27 mouse cellular contexts compared by ENCODE assay signal in genomic region chr10:85194528-85194927, GRCm38 (mm10). TPM values are rescaled to one million over a fixed set of nuclear protein-coding genes. Genes with fewer than 3 reads are reported as not detected.
DNase-seq lines count a peak whose midpoint lies in the region; ATAC-seq and TF ChIP-seq lines count a peak whose summit lies in the region.
"Had no signal": no experiment of that assay in that cellular context is flagged by ENCODE, and none has a peak within 500 bp of the region (broad histone marks: within the 10 kb centered on the region; RNA-seq: fewer than 3 reads in every experiment).

No protein-coding gene starts in this region.

- no peak overlapping the region for H3K4me3 ChIP-seq in liver, postnatal 0 days (ENCODE audit: low read depth, low read length)
- H3K4me3 ChIP-seq in CH12.LX (replicated peaks in 1 of 3; ENCODE audit: low read depth in 2 of 3, low read length in 2 of 3, poor library complexity in 1 of 3) = no peak overlapping the region
- no peak overlapping the region for H3K4me3 ChIP-seq in kidney, embryonic 16.5 days (ENCODE audit: low read length)
- H3K4me3 ChIP-seq: embryonic facial prominence, embryonic 12.5 days; erythroblast, embryonic 14.5 days; forebrain, embryonic 12.5 days; heart, embryonic 10.5 days; hindbrain, embryonic 10.5 days; intestine, embryonic 15.5 days had no signal

- no peak for ATAC-seq in liver, postnatal 0 days
- peak; percentile 70; the same call in 1 of the 2 replicates for ATAC-seq in neutrophil, adult 5-6 weeks (ENCODE audit: extremely low read depth, insufficient number of reproducible peaks, low FRiP score, poor library complexity, severe bottlenecking)
- no peak for ATAC-seq in kidney, embryonic 16.5 days (ENCODE audit: low FRiP score, low TSS enrichment)
- ATAC-seq: CD4-positive, CD25-positive, alpha-beta regulatory T cell, adult 4 months; hindbrain, embryonic 16.5 days; intestine, embryonic 15.5 days; Patski had no signal

- dilution Hi-C loops in CH12.LX (cut with MboI; ENCODE audit: extremely low pct_ligation_motif_present, extremely low pct_unique_long_range_greater_than_20kb, low sequenced_read_pairs) = no loop called here

- no peak for TF ChIP-seq RAD21 in CH12.LX (IDR thresholded peaks at IDR 0.05; ENCODE audit: low read depth, low read length)

- no peaks in the 10 kb centered on the region for H3K27me3 ChIP-seq in liver, postnatal 0 days (ENCODE audit: insufficient read depth, low read length)
- no peaks in the 10 kb centered on the region for H3K27me3 ChIP-seq in CH12.LX (replicated peaks)
- no peaks in the 10 kb centered on the region for H3K27me3 ChIP-seq in kidney, embryonic 16.5 days (ENCODE audit: insufficient read depth, low read length)
- H3K27me3 ChIP-seq: embryonic facial prominence, embryonic 12.5 days; forebrain, embryonic 12.5 days; intestine, embryonic 15.5 days had no signal

- 52% methylated on average over 5 of the region's 5 CpGs for WGBS in liver, postnatal 0 days (ENCODE audit: insufficient replicate concordance)
- 84% methylated on average over 5 of the region's 5 CpGs for WGBS in kidney, embryonic 16.5 days

- H3K79me2 ChIP-seq in CH12.LX (replicated peaks; ENCODE audit: control insufficient read depth, extremely low read depth, insufficient read depth, poor library complexity, severe bottlenecking) = no peaks in the 10 kb centered on the region

- TF ChIP-seq CTCF in liver, postnatal 0 days (IDR thresholded peaks at IDR 0.05; ENCODE audit: low read depth) = no peak
- no peak for TF ChIP-seq CTCF in CH12.LX (conservative IDR thresholded peaks at IDR 0.05 in 1 of 2, IDR thresholded peaks at IDR 0.05 in 1 of 2; ENCODE audit: low read depth in 2 of 2, low read length in 2 of 2)

- H3K4me1 ChIP-seq in liver, postnatal 0 days (ENCODE audit: insufficient read depth) = peaks cover 17% of the 10 kb centered on the region
- peaks cover 6 to 30% of the 10 kb centered on the region in 2 experiments; a peak in 3 of 4 replicates for H3K4me1 ChIP-seq in CH12.LX (ENCODE audit: control insufficient read depth in 1 of 2, insufficient read depth in 2 of 2)
- peaks cover 3% of the 10 kb centered on the region; the same call in 1 of the 2 replicates for H3K4me1 ChIP-seq in kidney, embryonic 16.5 days (ENCODE audit: insufficient read depth, low read length)
- H3K4me1 ChIP-seq: forebrain, embryonic 12.5 days; heart, embryonic 10.5 days; hindbrain, embryonic 10.5 days; intestine, embryonic 15.5 days had no signal

- peak; percentile 33; the same call in 1 of the 2 replicates for TF ChIP-seq POLR2A in CH12.LX (IDR thresholded peaks at IDR 0.05; ENCODE audit: low read depth, low read length)

- no peak overlapping the region for H3K4me2 ChIP-seq in liver, postnatal 0 days (ENCODE audit: low read depth, low read length)
- peak overlapping the region; percentile 5; the same call in 1 of the 2 replicates for H3K4me2 ChIP-seq in CH12.LX (ENCODE audit: insufficient read depth, low read depth, poor library complexity, severe bottlenecking)
- no peak overlapping the region for H3K4me2 ChIP-seq in kidney, embryonic 16.5 days (replicated peaks; ENCODE audit: low read depth, low read length)
- H3K4me2 ChIP-seq: embryonic facial prominence, embryonic 12.5 days; forebrain, embryonic 12.5 days; intestine, embryonic 15.5 days; midbrain, embryonic 11.5 days had no signal

- in situ Hi-C loops in CH12.LX (cut with MboI; ENCODE audit: low pct_ligation_motif_present, low pct_unique_long_range_greater_than_20kb, low sequenced_read_pairs) = no loop called here

- H3K9me3 ChIP-seq in liver, postnatal 0 days (ENCODE audit: low read length) = no peaks in the 10 kb centered on the region
- H3K9me3 ChIP-seq in CH12.LX (replicated peaks; ENCODE audit: low read length) = peaks cover 4% of the 10 kb centered on the region
- H3K9me3 ChIP-seq in kidney, embryonic 16.5 days (ENCODE audit: low read length) = no peaks in the 10 kb centered on the region
- H3K9me3 ChIP-seq: embryonic facial prominence, embryonic 12.5 days; forebrain, embryonic 12.5 days; heart, embryonic 10.5 days; hindbrain, embryonic 10.5 days; intestine, embryonic 15.5 days had no signal

- H3K36me3 ChIP-seq in liver, postnatal 0 days (replicated peaks; ENCODE audit: insufficient read depth, low read length) = no peaks in the 10 kb centered on the region
- H3K36me3 ChIP-seq in CH12.LX (replicated peaks in 1 of 2; ENCODE audit: control insufficient read depth in 1 of 2, insufficient read depth in 1 of 2, low read length in 1 of 2) = no peaks in the 10 kb centered on the region
- no peaks in the 10 kb centered on the region for H3K36me3 ChIP-seq in kidney, embryonic 16.5 days (ENCODE audit: insufficient read depth, low read length)
- H3K36me3 ChIP-seq: embryonic facial prominence, embryonic 12.5 days; forebrain, embryonic 12.5 days; heart, embryonic 10.5 days; hindbrain, embryonic 10.5 days; intestine, embryonic 15.5 days had no signal

- H3K27ac ChIP-seq in liver, postnatal 0 days (ENCODE audit: low read depth) = no peak overlapping the region
- H3K27ac ChIP-seq in CH12.LX (ENCODE audit: insufficient read depth, low read depth) = no peak overlapping the region
- H3K27ac ChIP-seq in kidney, embryonic 16.5 days (ENCODE audit: low read length) = no peak overlapping the region
- H3K27ac ChIP-seq: embryonic facial prominence, embryonic 12.5 days; forebrain, embryonic 12.5 days; heart, embryonic 10.5 days; hindbrain, embryonic 10.5 days; intestine, embryonic 15.5 days; liver, embryonic 14.5 days; macrophage had no signal

- peak; percentile 35 for DNase-seq in liver, postnatal 0 days
- DNase-seq in liver (no peak), CH12.LX (ENCODE audit: extremely low read depth) (peak; percentile 63)
- peak; percentile 37 for DNase-seq in lung, postnatal 36 days
- DNase-seq in left cerebral cortex, postnatal 14 days (ENCODE audit: low spot score in 2 of 2) = no peak
- DNase-seq: adrenal gland, postnatal 36 days; cerebellum, adult 11-12 months; cerebellum, postnatal 14 days; kidney, adult 9 months; kidney, postnatal 4 days; right cerebral cortex, postnatal 25 days; thymus, adult 18-20 months; thymus, postnatal 36 days had no signal

- no peak for TF ChIP-seq EP300 in liver, postnatal 0 days (IDR thresholded peaks at IDR 0.05; ENCODE audit: low read depth)
- peak; percentile 91 for TF ChIP-seq EP300 in CH12.LX (IDR thresholded peaks at IDR 0.05; ENCODE audit: low read length)

- intact Hi-C loops in left cerebral cortex, postnatal 14 days (cut with DNase I) = no loop called here

- H3K9ac ChIP-seq in liver, postnatal 0 days (replicated peaks) = no peak overlapping the region
- no peak overlapping the region for H3K9ac ChIP-seq in CH12.LX (ENCODE audit: insufficient read depth, low read depth)
- no peak overlapping the region for H3K9ac ChIP-seq in kidney, embryonic 16.5 days (replicated peaks; ENCODE audit: low read length)
- H3K9ac ChIP-seq: embryonic facial prominence, embryonic 12.5 days; forebrain, embryonic 12.5 days; intestine, embryonic 15.5 days; liver, embryonic 14.5 days had no signal

TF ChIP-seq in CH12.LX, 34 proteins besides CTCF, POLR2A, EP300 and RAD21 (continues in another document):
- TF ChIP-seq MEF2A (IDR thresholded peaks at IDR 0.05; ENCODE audit: borderline replicate concordance, low read depth, low read length) = 0 out of 2 replicates have a peak, but pooled peaks have one; percentile 12
- no peak for TF ChIP-seq JUN (IDR thresholded peaks at IDR 0.05; ENCODE audit: insufficient read depth, low read depth, low read length)
- TF ChIP-seq USF2 (conservative IDR thresholded peaks at IDR 0.05; ENCODE audit: low read depth, low read length) = no peak
- peak; percentile 88 for TF ChIP-seq IRF4 (IDR thresholded peaks at IDR 0.05; ENCODE audit: low read depth, low read length)
- no peak for TF ChIP-seq MAX (IDR thresholded peaks at IDR 0.05; ENCODE audit: low read length)
- no peak for TF ChIP-seq JUND (conservative IDR thresholded peaks at IDR 0.05; ENCODE audit: low read depth, low read length)
- TF ChIP-seq KAT2A (IDR thresholded peaks at IDR 0.05; ENCODE audit: insufficient replicate concordance, low read length) = no peak
- peak; percentile 46; the same call in 1 of the 2 replicates for TF ChIP-seq BHLHE40 (IDR thresholded peaks at IDR 0.05; ENCODE audit: low read depth, low read length)
- TF ChIP-seq ETS1 (conservative IDR thresholded peaks at IDR 0.05; ENCODE audit: low read depth, low read length) = 0 out of 2 replicates have a peak, but pooled peaks have one; percentile 31
- TF ChIP-seq MYC (IDR thresholded peaks at IDR 0.05; ENCODE audit: low read depth, low read length) = no peak
- peak; percentile 44; the same call in 1 of the 2 replicates for TF ChIP-seq ZNF384 (IDR thresholded peaks at IDR 0.05; ENCODE audit: low read depth, low read length)
- TF ChIP-seq TCF12 (IDR thresholded peaks at IDR 0.05; ENCODE audit: low read depth, low read length) = peak; percentile 66
- TF ChIP-seq SMC3 (IDR thresholded peaks at IDR 0.05; ENCODE audit: low read depth, low read length) = no peak
- TF ChIP-seq ZMIZ1 (IDR thresholded peaks at IDR 0.05; ENCODE audit: low read depth, low read length) = no peak
- no peak; the same call in 1 of the 2 replicates for TF ChIP-seq MAFK (IDR thresholded peaks at IDR 0.05; ENCODE audit: insufficient replicate concordance, low read length)
- TF ChIP-seq USF1 (IDR thresholded peaks at IDR 0.05; ENCODE audit: low read depth, low read length) = no peak
- no peak for TF ChIP-seq PAX5 (IDR thresholded peaks at IDR 0.05; ENCODE audit: low read length)
- TF ChIP-seq TBP (conservative IDR thresholded peaks at IDR 0.05; ENCODE audit: low read depth, low read length) = no peak
- no peak for TF ChIP-seq POLR2AphosphoS2 (IDR thresholded peaks at IDR 0.05; ENCODE audit: low read depth, low read length)
- TF ChIP-seq UBTF (IDR thresholded peaks at IDR 0.05; ENCODE audit: low read depth, low read length) = no peak
- no peak for TF ChIP-seq HCFC1 (IDR thresholded peaks at IDR 0.05; ENCODE audit: low read depth, low read length)
- no peak for TF ChIP-seq NRF1 (IDR thresholded peaks at IDR 0.05; ENCODE audit: low read depth, low read length)
- TF ChIP-seq ZC3H11A (IDR thresholded peaks at IDR 0.05; ENCODE audit: low read depth, low read length) = no peak
- no peak for TF ChIP-seq E2F4 (IDR thresholded peaks at IDR 0.05; ENCODE audit: insufficient replicate concordance, low read depth, low read length)
- no peak for TF ChIP-seq MXI1 (IDR thresholded peaks at IDR 0.05; ENCODE audit: low read depth, low read length)

RNA-seq across cellular contexts. Expression of gene Cry1, which starts 9.7 kb away (rescaled TPM):
- polyA plus RNA-seq in liver, postnatal 0 days (2015; fragmentation: Nextera tagmentation; extraction: Ambion mirVana) = 8.2 and 9.4 TPM in 2 replicates
- 16.3 and 16.5 TPM in 2 replicates for total RNA-seq in CH12.LX (2012; rRNA removed)
- 17.1 and 19.6 TPM in 2 replicates for total RNA-seq in CH12.LX (2014; rRNA removed)
- 19.1 and 19.8 TPM in 2 replicates for polyA plus RNA-seq in CH12.LX (2012; ENCODE audit: insufficient read length, low read depth)
- total RNA-seq in neutrophil, adult 5-6 weeks (2017) = 19.4 and 26.1 TPM in 2 replicates
- polyA plus RNA-seq in kidney, embryonic 16.5 days (2015; fragmentation: Nextera tagmentation; extraction: Ambion mirVana) = 27.8 and 29.0 TPM in 2 replicates
- total RNA-seq in left cerebral cortex, postnatal 14 days (2021) = 10 to 100 TPM; 15.0 to 18.6 TPM

Comparison
In these comparisons a context has a peak if more than half of its experiments do, and no peak if none do; other contexts are left out.
1. DNase-seq: peak in liver, postnatal 0 days (single experiment), CH12.LX (single experiment) and lung, postnatal 36 days (single experiment); none in liver (single experiment) and left cerebral cortex, postnatal 14 days (0 of 2).